Mouse (Mus musculus) adrenal gland (tissue): Measurements from ENCODE around the gene Chst11.

Source experiments
- intact Hi-C: fragments of 180-260 bp; cut with DNase I; formaldehyde crosslinking; loops from one replicate; pipeline ENCODE4 v1.15.1; 2025

Chst11 gene

GRCm38 (mm10) chr10:82989418-82990025 lies 4.2 kb downstream of the Chst11 start:
- intact Hi-C loops = loop anchor here (5.0 to 10.0 kb wide), 3 partner anchors 53 to 195 kb away; no protein-coding TSS in a partner anchor

- intact Hi-C loops = loop anchor here (5.0 kb wide), 1 partner anchor 51 kb away; no protein-coding TSS in a partner anchor
Measured at GRCm38 (mm10) chr10:82990918-82991317, 5.6 kb downstream of the Chst11 start.

GRCm38 (mm10) chr10:82991756-82992519 lies 6.6 kb downstream of the Chst11 start:
- intact Hi-C loops = loop anchor here (5.0 kb wide), 1 partner anchor 50 kb away; no protein-coding TSS in a partner anchor

GRCm38 (mm10) chr10:82994284-82994683 lies 9.0 kb downstream of the Chst11 start:
- intact Hi-C loops = loop anchor here (5.0 kb wide), 1 partner anchor 48 kb away; no protein-coding TSS in a partner anchor

- intact Hi-C loops = no loop called here
Measured at GRCm38 (mm10) chr10:82997460-82997859, 12.2 kb downstream of the Chst11 start.

GRCm38 (mm10) chr10:83000169-83000568 lies 14.9 kb downstream of the Chst11 start:
- intact Hi-C loops = no loop called here

- intact Hi-C loops = no loop called here
Measured at GRCm38 (mm10) chr10:83000721-83001120, 15.4 kb downstream of the Chst11 start.

GRCm38 (mm10) chr10:83003899-83004298 lies 18.6 kb downstream of the Chst11 start:
- intact Hi-C loops = no loop called here

- intact Hi-C loops = no loop called here
Measured at GRCm38 (mm10) chr10:83004389-83004788, 19.1 kb downstream of the Chst11 start.

- intact Hi-C loops = no loop called here
Measured at GRCm38 (mm10) chr10:83005003-83005402, 19.7 kb downstream of the Chst11 start.

- intact Hi-C loops = no loop called here
Measured at GRCm38 (mm10) chr10:83006258-83006657, 21.0 kb downstream of the Chst11 start.

GRCm38 (mm10) chr10:83013984-83014383 lies 28.7 kb downstream of the Chst11 start:
- intact Hi-C loops = no loop called here

- intact Hi-C loops = no loop called here
Measured at GRCm38 (mm10) chr10:83015919-83016318, 30.6 kb downstream of the Chst11 start.

- intact Hi-C loops = no loop called here
Measured at GRCm38 (mm10) chr10:83016779-83017178, 31.5 kb downstream of the Chst11 start.

GRCm38 (mm10) chr10:83017760-83018498 lies 32.6 kb downstream of the Chst11 start:
- intact Hi-C loops = no loop called here

GRCm38 (mm10) chr10:83018521-83018920 lies 33.2 kb downstream of the Chst11 start:
- intact Hi-C loops = no loop called here

- intact Hi-C loops = no loop called here
Measured at GRCm38 (mm10) chr10:83019497-83020270, 34.4 kb downstream of the Chst11 start.

- intact Hi-C loops = no loop called here
Measured at GRCm38 (mm10) chr10:83022616-83023015, 37.3 kb downstream of the Chst11 start.

- intact Hi-C loops = no loop called here
Measured at GRCm38 (mm10) chr10:83026174-83026573, 40.9 kb downstream of the Chst11 start.

- intact Hi-C loops = no loop called here
Measured at GRCm38 (mm10) chr10:83027673-83028072, 42.4 kb downstream of the Chst11 start.

GRCm38 (mm10) chr10:83030103-83030661 lies 44.9 kb downstream of the Chst11 start:
- intact Hi-C loops = no loop called here
